Mouse (Mus musculus): ENCODE results near the gene Rassf9. TPM values are rescaled to one million over a fixed set of nuclear protein-coding genes. Genes with fewer than 3 reads are reported as not detected.
A peak's percentile ranks its signal among the peaks of the same experiment; 100 is the strongest.

Rassf9 gene
- 0.22 and 0.51 TPM in 2 replicates for polyA plus RNA-seq (2014; fragmentation: Nextera tagmentation; extraction: Ambion mirVana)

DNA sequence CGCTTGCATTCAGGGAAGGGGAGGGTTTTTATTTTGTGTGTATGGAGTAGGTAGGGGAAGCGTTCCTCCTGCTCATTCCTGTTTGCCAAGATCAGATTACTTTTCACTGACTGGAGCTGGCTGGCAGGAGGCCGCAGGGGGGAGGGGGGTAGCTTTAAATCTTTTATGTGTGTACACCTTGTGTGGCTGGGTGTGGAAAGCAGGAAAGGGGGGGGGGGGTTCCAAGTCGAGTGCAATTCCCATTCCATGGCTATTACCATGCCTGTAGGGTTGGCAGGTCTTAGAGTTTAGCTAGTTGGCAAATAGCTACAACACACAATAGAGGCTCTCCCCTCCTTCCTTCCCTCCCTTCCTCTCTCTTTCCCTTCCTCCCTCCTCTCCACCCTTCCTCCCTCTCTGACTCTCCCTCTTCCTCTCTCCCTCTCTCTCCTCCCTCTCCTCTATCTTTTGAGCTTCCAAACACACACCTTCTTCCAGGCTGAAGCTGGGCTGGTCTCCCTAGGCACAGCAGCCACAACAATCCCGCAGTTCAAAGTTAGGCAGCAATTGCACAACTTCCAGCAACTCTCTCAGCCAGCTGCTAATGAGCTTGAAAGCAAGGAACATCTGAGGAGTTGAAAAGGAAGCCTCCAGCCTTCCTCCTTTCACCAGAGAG lies at the start of gene Rassf9:
Gene Rassf9 (plus strand): TSS at position 416 of the 655 bp plus-strand sequence.
- no peak within 1 kb of the TSS for H3K9ac ChIP-seq (ENCODE audit: low read depth, low read length)
- DNase-seq (ENCODE audit: low spot score), result no peak

DNA sequence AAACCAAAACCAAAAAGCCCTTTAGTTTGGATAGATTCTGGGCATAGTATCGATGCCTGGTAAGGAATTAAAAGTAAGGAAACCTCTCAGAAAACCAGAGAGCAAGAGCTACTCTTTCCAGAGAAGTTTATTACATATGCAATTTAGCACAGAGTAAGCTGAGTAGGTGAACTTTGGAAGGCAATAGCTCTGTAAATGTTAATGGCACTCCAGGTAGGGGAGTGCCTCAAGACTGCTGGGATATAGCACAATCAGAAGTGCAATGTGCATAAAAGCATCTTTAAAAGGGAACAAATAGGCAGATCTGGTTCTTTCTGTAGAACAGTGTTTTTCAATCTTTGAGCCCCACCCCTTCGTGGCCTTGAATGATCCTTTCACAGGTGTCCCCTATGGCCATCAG lies 42.6 kb upstream of the Rassf9 start:
- ATAC-seq (replicated peaks; ENCODE audit: low FRiP score), result no peak
- DNase-seq (ENCODE audit: low spot score), result no peak
- H3K4me3 ChIP-seq (ENCODE audit: low read depth, low read length), result no peak overlapping the region
- no peaks in the 10 kb centered on the region for H3K27me3 ChIP-seq (replicated peaks; ENCODE audit: control insufficient read depth, insufficient read depth, low read length)
- 72% methylated on average over 2 of the region's 2 CpGs for WGBS
- no peaks in the 10 kb centered on the region for H3K4me1 ChIP-seq (replicated peaks; ENCODE audit: control insufficient read depth, insufficient read depth, low read length)
- H3K4me2 ChIP-seq, result no peak overlapping the region
- no peaks in the 10 kb centered on the region for H3K9me3 ChIP-seq (ENCODE audit: control insufficient read depth, low read length)
- no peak overlapping the region for H3K9ac ChIP-seq (ENCODE audit: low read depth, low read length)
- no peaks in the 10 kb centered on the region for H3K36me3 ChIP-seq (ENCODE audit: control insufficient read depth, insufficient read depth, low read length)
- no peak overlapping the region for H3K27ac ChIP-seq (ENCODE audit: low read depth, low read length)

More for the DNA sequence above, at the start of gene Rassf9:
- Histone ChIP-seq H3K36me3 (ENCODE audit: control insufficient read depth, insufficient read depth, low read length) (no peaks in the 10 kb centered on the region), H3K9me3 (ENCODE audit: control insufficient read depth, low read length) (no peaks in the 10 kb centered on the region), H3K4me2 (peak within 1 kb of the TSS; percentile 12; the same call in 1 of the 2 replicates), H3K27me3 (replicated peaks; ENCODE audit: control insufficient read depth, insufficient read depth, low read length) (no peaks in the 10 kb centered on the region), H3K4me1 (replicated peaks; ENCODE audit: control insufficient read depth, insufficient read depth, low read length) (no peaks in the 10 kb centered on the region), H3K27ac (ENCODE audit: low read depth, low read length) (no peak within 1 kb of the TSS), H3K4me3 (ENCODE audit: low read depth, low read length) (no peak within 1 kb of the TSS)
- WGBS, result 11% methylated on average over 5 of the region's 5 CpGs
- ATAC-seq (replicated peaks; ENCODE audit: low FRiP score), result peak; percentile 45

DNA sequence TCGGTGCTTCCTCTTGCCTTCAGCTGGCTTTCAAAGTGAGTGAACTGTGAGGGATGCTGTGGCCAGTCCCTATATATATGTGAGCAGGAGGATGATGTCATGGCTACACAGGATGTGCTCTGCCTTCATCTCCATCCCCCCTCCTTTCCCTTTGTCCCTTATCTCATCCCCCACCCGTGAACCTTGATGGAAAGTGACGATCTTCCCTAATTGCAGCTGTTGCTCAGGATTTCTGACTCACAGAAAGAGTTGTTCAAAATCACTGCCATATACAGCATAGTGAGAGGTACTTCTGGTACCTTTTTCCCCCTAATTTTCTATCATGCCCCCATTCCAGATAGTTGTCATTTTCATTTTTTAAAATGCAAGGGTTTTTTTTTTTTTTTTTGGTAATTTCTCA lies 21.6 kb upstream of the Rassf9 start, which contains the start of gene Nts:
Gene Nts (minus strand): TSS at position 101 of the 400 bp plus-strand sequence.
- H3K27ac ChIP-seq (ENCODE audit: low read depth, low read length), result no peak within 1 kb of the TSS

DNA sequence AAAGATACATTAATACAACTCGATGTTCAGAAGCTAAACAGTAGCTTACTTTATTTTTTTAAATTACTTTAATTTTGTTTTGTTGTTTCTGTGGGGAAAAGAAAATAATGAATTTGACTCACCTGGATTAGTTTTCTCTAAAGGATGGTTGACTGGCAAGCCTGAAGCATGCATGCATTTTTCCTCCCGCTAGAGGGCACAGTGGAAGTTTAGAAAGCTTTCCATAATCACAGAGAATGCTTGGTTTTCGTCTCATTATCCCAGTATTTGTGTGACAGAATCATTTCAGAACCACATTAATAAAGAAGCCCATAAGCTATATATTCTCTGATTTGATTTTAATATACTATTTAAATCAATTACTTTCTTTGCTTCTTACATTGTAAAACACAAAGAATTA lies 20.2 kb upstream of the Rassf9 start:
- Histone ChIP-seq H3K4me2 (no peak overlapping the region), H3K9me3 (ENCODE audit: control insufficient read depth, low read length) (no peaks in the 10 kb centered on the region), H3K4me3 (ENCODE audit: low read depth, low read length) (no peak overlapping the region), H3K27ac (ENCODE audit: low read depth, low read length) (no peak overlapping the region), H3K36me3 (ENCODE audit: control insufficient read depth, insufficient read depth, low read length) (no peaks in the 10 kb centered on the region), H3K9ac (ENCODE audit: low read depth, low read length) (no peak overlapping the region), H3K4me1 (replicated peaks; ENCODE audit: control insufficient read depth, insufficient read depth, low read length) (no peaks in the 10 kb centered on the region), H3K27me3 (replicated peaks; ENCODE audit: control insufficient read depth, insufficient read depth, low read length) (no peaks in the 10 kb centered on the region)
- WGBS, result 18% methylated on average over 3 of the region's 3 CpGs
- DNase-seq (ENCODE audit: low spot score) (no peak), ATAC-seq (replicated peaks; ENCODE audit: low FRiP score) (no peak)

More for the DNA sequence above, 21.6 kb upstream of the Rassf9 start, which contains the start of gene Nts:
- no peaks in the 10 kb centered on the region for H3K4me1 ChIP-seq (replicated peaks; ENCODE audit: control insufficient read depth, insufficient read depth, low read length)
- 5% methylated on average over 3 of the region's 3 CpGs for whole genome bisulfite sequencing
- no peak within 1 kb of the TSS for H3K4me2 ChIP-seq
- no peak within 1 kb of the TSS for H3K9ac ChIP-seq (ENCODE audit: low read depth, low read length)
- ATAC-seq (replicated peaks; ENCODE audit: low FRiP score) (no peak), DNase-seq (ENCODE audit: low spot score) (no peak)
- no peak within 1 kb of the TSS for H3K4me3 ChIP-seq (ENCODE audit: low read depth, low read length)
- no peaks in the 10 kb centered on the region for H3K27me3 ChIP-seq (replicated peaks; ENCODE audit: control insufficient read depth, insufficient read depth, low read length)
- H3K9me3 ChIP-seq (ENCODE audit: control insufficient read depth, low read length), result no peaks in the 10 kb centered on the region
- H3K36me3 ChIP-seq (ENCODE audit: control insufficient read depth, insufficient read depth, low read length), result no peaks in the 10 kb centered on the region

DNA sequence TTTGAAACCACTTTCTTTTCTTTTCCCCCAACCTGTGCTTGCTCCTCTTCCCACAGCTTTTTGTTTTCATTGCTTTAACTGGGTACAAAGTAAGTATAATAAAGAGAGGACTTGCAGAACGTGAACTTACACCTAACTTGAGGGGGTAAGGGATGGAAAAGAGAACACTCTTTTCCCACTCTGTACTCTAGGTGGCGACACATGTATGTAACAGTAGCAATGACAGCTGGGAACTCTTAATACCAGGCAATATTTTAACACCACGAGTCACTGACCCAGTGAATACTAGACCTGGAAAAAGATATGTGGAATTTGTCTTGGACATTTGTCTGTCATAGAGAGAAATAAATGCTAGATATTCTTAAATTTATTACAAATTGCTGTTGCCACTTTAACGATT lies 13.3 kb upstream of the Rassf9 start:
- ATAC-seq (replicated peaks; ENCODE audit: low FRiP score) (no peak), DNase-seq (ENCODE audit: low spot score) (no peak)
- H3K27ac ChIP-seq (ENCODE audit: low read depth, low read length), result no peak overlapping the region
- no peaks in the 10 kb centered on the region for H3K36me3 ChIP-seq (ENCODE audit: control insufficient read depth, insufficient read depth, low read length)
- no peaks in the 10 kb centered on the region for H3K27me3 ChIP-seq (replicated peaks; ENCODE audit: control insufficient read depth, insufficient read depth, low read length)
- no peak overlapping the region for H3K4me2 ChIP-seq
- 28% methylated on average over 4 of the region's 4 CpGs for WGBS
- H3K9ac ChIP-seq (ENCODE audit: low read depth, low read length), result no peak overlapping the region
- no peaks in the 10 kb centered on the region for H3K9me3 ChIP-seq (ENCODE audit: control insufficient read depth, low read length)
- no peak overlapping the region for H3K4me3 ChIP-seq (ENCODE audit: low read depth, low read length)
- no peaks in the 10 kb centered on the region for H3K4me1 ChIP-seq (replicated peaks; ENCODE audit: control insufficient read depth, insufficient read depth, low read length)

DNA sequence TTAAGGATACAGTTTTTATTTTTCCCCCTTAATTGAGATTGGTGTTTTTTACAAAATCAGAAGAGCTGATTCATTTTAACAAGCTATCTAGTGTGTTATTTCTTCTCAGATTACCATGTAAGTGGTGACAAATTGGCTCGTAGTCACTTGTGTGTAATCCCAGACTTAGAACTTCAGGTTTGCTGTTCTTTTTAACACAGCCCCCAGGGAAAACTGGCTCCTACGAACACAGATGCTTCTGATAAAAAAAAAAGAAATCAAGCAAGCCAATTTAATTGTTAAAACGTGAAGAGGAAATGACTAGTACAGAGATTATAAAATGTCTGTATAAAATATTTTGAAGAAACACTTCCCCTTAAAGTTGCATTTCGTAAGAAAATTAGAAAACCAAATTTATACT lies 4.6 kb upstream of the Rassf9 start:
- H3K27me3 ChIP-seq (replicated peaks; ENCODE audit: control insufficient read depth, insufficient read depth, low read length), result no peaks in the 10 kb centered on the region
- DNase-seq (ENCODE audit: low spot score), result no peak
- WGBS, result 68% methylated on average over 4 of the region's 4 CpGs

DNA sequence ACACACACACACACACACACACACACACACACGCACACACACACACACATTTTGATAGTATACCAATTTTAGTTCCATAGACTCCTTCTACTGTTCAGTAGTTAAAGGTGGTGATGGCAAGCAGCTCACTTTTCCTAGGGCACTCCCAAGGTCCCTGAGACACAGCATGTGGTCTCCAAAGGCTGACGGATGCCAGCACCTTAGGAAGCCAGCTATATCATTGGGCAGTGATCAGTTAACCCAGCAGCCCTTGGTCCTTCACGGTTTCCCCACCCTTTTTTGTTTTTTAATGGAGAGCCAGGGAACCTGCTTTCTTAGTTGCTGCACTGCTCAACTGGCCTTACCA lies 588 bp upstream of the Rassf9 start:
- Histone ChIP-seq H3K9me3 (ENCODE audit: control insufficient read depth, low read length) (no peaks in the 10 kb centered on the region), H3K4me1 (replicated peaks; ENCODE audit: control insufficient read depth, insufficient read depth, low read length) (no peaks in the 10 kb centered on the region), H3K9ac (ENCODE audit: low read depth, low read length) (no peak overlapping the region), H3K36me3 (ENCODE audit: control insufficient read depth, insufficient read depth, low read length) (no peaks in the 10 kb centered on the region), H3K4me3 (ENCODE audit: low read depth, low read length) (no peak overlapping the region), H3K27ac (ENCODE audit: low read depth, low read length) (no peak overlapping the region), H3K27me3 (replicated peaks; ENCODE audit: control insufficient read depth, insufficient read depth, low read length) (no peaks in the 10 kb centered on the region), H3K4me2 (no peak overlapping the region)
- no peak for DNase-seq (ENCODE audit: low spot score)
- ATAC-seq (replicated peaks; ENCODE audit: low FRiP score), result 0 out of 2 replicates have a peak, but pooled peaks have one; percentile 23
- 56% methylated on average over 3 of the region's 3 CpGs for WGBS

More for the DNA sequence above, 4.6 kb upstream of the Rassf9 start:
- no peak overlapping the region for H3K9ac ChIP-seq (ENCODE audit: low read depth, low read length)
- H3K4me1 ChIP-seq (replicated peaks; ENCODE audit: control insufficient read depth, insufficient read depth, low read length), result no peaks in the 10 kb centered on the region
- no peaks in the 10 kb centered on the region for H3K9me3 ChIP-seq (ENCODE audit: control insufficient read depth, low read length)
- no peaks in the 10 kb centered on the region for H3K36me3 ChIP-seq (ENCODE audit: control insufficient read depth, insufficient read depth, low read length)
- no peak for ATAC-seq (replicated peaks; ENCODE audit: low FRiP score)
- no peak overlapping the region for H3K4me3 ChIP-seq (ENCODE audit: low read depth, low read length)
- H3K27ac ChIP-seq (ENCODE audit: low read depth, low read length), result no peak overlapping the region
- H3K4me2 ChIP-seq, result no peak overlapping the region

DNA sequence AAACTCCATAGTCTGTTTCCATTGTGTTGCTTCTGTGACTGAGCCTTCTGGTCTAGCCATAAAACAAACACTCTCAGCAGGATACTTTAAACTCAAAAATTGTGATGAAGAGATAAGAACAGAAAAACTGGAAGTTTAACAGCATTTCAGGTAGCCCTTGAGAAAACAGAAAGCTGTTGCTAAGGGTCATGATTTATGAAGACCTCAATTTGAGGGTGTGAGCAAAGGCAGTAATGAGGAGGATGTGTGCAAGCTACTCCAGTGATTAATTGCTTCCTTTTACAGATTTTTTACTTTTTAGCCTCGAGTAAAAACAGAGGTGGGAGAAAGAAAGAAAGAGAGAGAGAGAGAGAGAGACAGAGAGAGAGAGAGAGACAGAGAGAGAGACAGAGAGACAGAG lies 2.1 kb downstream of the Rassf9 start:
- no peak overlapping the region for H3K4me2 ChIP-seq
- DNase-seq (ENCODE audit: low spot score) (no peak), ATAC-seq (replicated peaks; ENCODE audit: low FRiP score) (no peak)
- H3K4me1 ChIP-seq (replicated peaks; ENCODE audit: control insufficient read depth, insufficient read depth, low read length), result no peaks in the 10 kb centered on the region
- 13% methylated on average over 1 of the region's 1 CpGs for WGBS
- H3K9ac ChIP-seq (ENCODE audit: low read depth, low read length), result no peak overlapping the region
- no peaks in the 10 kb centered on the region for H3K36me3 ChIP-seq (ENCODE audit: control insufficient read depth, insufficient read depth, low read length)
- H3K27me3 ChIP-seq (replicated peaks; ENCODE audit: control insufficient read depth, insufficient read depth, low read length), result no peaks in the 10 kb centered on the region
- no peaks in the 10 kb centered on the region for H3K9me3 ChIP-seq (ENCODE audit: control insufficient read depth, low read length)
- H3K27ac ChIP-seq (ENCODE audit: low read depth, low read length), result no peak overlapping the region
- no peak overlapping the region for H3K4me3 ChIP-seq (ENCODE audit: low read depth, low read length)

DNA sequence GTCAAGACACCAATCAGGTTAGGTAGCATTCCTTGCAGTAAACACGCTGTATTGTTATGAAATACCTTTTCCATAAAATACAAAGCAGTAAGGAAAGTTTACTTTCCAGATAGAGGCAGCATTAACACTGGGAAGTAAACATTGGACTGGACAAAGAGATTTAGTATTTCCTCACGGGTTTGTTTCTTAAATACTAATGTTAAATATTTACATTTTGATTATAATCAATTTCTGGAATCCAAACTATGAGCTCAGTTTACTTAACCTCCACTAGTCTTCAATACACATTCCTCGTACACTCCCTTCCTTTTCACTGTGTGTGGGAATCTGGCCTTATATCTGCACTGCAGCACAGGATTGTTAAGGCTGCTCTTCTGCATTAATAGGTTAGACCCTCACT lies 15.9 kb downstream of the Rassf9 start:
- Histone ChIP-seq H3K9me3 (ENCODE audit: control insufficient read depth, low read length) (no peaks in the 10 kb centered on the region), H3K9ac (ENCODE audit: low read depth, low read length) (no peak overlapping the region), H3K27ac (ENCODE audit: low read depth, low read length) (no peak overlapping the region), H3K36me3 (ENCODE audit: control insufficient read depth, insufficient read depth, low read length) (no peaks in the 10 kb centered on the region), H3K27me3 (replicated peaks; ENCODE audit: control insufficient read depth, insufficient read depth, low read length) (no peaks in the 10 kb centered on the region), H3K4me2 (no peak overlapping the region), H3K4me1 (replicated peaks; ENCODE audit: control insufficient read depth, insufficient read depth, low read length) (no peaks in the 10 kb centered on the region), H3K4me3 (ENCODE audit: low read depth, low read length) (no peak overlapping the region)
- no peak for DNase-seq (ENCODE audit: low spot score)
- 60% methylated on average over 3 of the region's 3 CpGs for WGBS
- no peak for ATAC-seq (replicated peaks; ENCODE audit: low FRiP score)
